Mouse (Mus musculus): ENCODE data around the gene Actr5. TPM values are rescaled to one million over a fixed set of nuclear protein-coding genes. Genes with fewer than 3 reads are reported as not detected.

The Actr5 gene
- polyA plus RNA-seq, 1 experiment from 2014 or later = 14.1 TPM

GRCm38 (mm10) chr2:158606511-158606964 lies 18.1 kb upstream of the Actr5 start:
- DNase-seq (ENCODE audit: low spot score) = peak; percentile 55
- Histone ChIP-seq H3K4me1 (peaks cover 46% of the 10 kb centered on the region), H3K36me3 (no peaks in the 10 kb centered on the region), H3K27ac (replicated peaks) (no peak overlapping the region; the same call in 1 of the 2 replicates), H3K9me3 (replicated peaks) (no peaks in the 10 kb centered on the region), H3K27me3 (ENCODE audit: low read depth, poor library complexity, severe bottlenecking) (peaks cover 97% of the 10 kb centered on the region), H3K4me3 (0 out of 2 replicates have a peak overlapping the region, but pooled peaks have one; percentile 9)
- 6% methylated on average over 4 of the region's 4 CpGs for WGBS

- no peaks in the 10 kb centered on the region for H3K36me3 ChIP-seq
- no peaks in the 10 kb centered on the region for H3K9me3 ChIP-seq (replicated peaks)
- WGBS = under 1% methylated on average over 27 of the region's 27 CpGs
- peaks cover 55% of the 10 kb centered on the region for H3K4me1 ChIP-seq
- H3K27me3 ChIP-seq (ENCODE audit: low read depth, poor library complexity, severe bottlenecking) = peaks cover 100% of the 10 kb centered on the region
- peak; percentile 50 for DNase-seq (ENCODE audit: low spot score)
- peak overlapping the region; percentile 55; the same call in 1 of the 2 replicates for H3K27ac ChIP-seq (replicated peaks)
- peak overlapping the region; percentile 48 for H3K4me3 ChIP-seq
These were observed 15.0 kb upstream of the Actr5 start for GRCm38 (mm10) chr2:158609681-158610080.

- under 1% methylated on average over 72 of the region's 77 CpGs for WGBS
- DNase-seq (ENCODE audit: low spot score) = no peak
- Histone ChIP-seq H3K4me1 (peaks cover 65% of the 10 kb centered on the region), H3K36me3 (no peaks in the 10 kb centered on the region), H3K27ac (replicated peaks) (peak within 1 kb of the TSS; percentile 55; the same call in 1 of the 2 replicates), H3K4me3 (peak within 1 kb of the TSS; percentile 48), H3K9me3 (replicated peaks) (no peaks in the 10 kb centered on the region), H3K27me3 (ENCODE audit: low read depth, poor library complexity, severe bottlenecking) (peaks cover 100% of the 10 kb centered on the region)
These were observed 14.0 kb upstream of the Actr5 start, which contains the start of gene Slc32a1 for GRCm38 (mm10) chr2:158610488-158611325. Gene Slc32a1 (plus strand): TSS chr2:158610767.

- no peaks in the 10 kb centered on the region for H3K9me3 ChIP-seq (replicated peaks)
- peaks cover 66% of the 10 kb centered on the region for H3K4me1 ChIP-seq
- peak overlapping the region; percentile 55; the same call in 1 of the 2 replicates for H3K27ac ChIP-seq (replicated peaks)
- peak; percentile 49 for DNase-seq (ENCODE audit: low spot score)
- H3K4me3 ChIP-seq = peak overlapping the region; percentile 48
- WGBS = under 1% methylated on average over 30 of the region's 30 CpGs
- H3K36me3 ChIP-seq = no peaks in the 10 kb centered on the region
- H3K27me3 ChIP-seq (ENCODE audit: low read depth, poor library complexity, severe bottlenecking) = peaks cover 100% of the 10 kb centered on the region
These were observed 13.4 kb upstream of the Actr5 start for GRCm38 (mm10) chr2:158611326-158611719.

- peak overlapping the region; percentile 55; the same call in 1 of the 2 replicates for H3K27ac ChIP-seq (replicated peaks)
- WGBS = 3% methylated on average over 30 of the region's 30 CpGs
- DNase-seq (ENCODE audit: low spot score) = peak; percentile 61
These were observed 12.7 kb upstream of the Actr5 start for GRCm38 (mm10) chr2:158611726-158612670.

GRCm38 (mm10) chr2:158612671-158613250 lies 11.9 kb upstream of the Actr5 start:
- no peak overlapping the region for H3K27ac ChIP-seq (replicated peaks)
- H3K27me3 ChIP-seq (ENCODE audit: low read depth, poor library complexity, severe bottlenecking) = peaks cover 100% of the 10 kb centered on the region
- no peaks in the 10 kb centered on the region for H3K9me3 ChIP-seq (replicated peaks)
- peak; percentile 50 for DNase-seq (ENCODE audit: low spot score)
- peaks cover 59% of the 10 kb centered on the region for H3K4me1 ChIP-seq
- 5% methylated on average over 10 of the region's 10 CpGs for WGBS
- H3K36me3 ChIP-seq = no peaks in the 10 kb centered on the region
- peak overlapping the region; percentile 48; the same call in 1 of the 2 replicates for H3K4me3 ChIP-seq

More at GRCm38 (mm10) chr2:158611726-158612670, 12.7 kb upstream of the Actr5 start:
- Histone ChIP-seq H3K4me1 (peaks cover 64% of the 10 kb centered on the region), H3K27me3 (ENCODE audit: low read depth, poor library complexity, severe bottlenecking) (peaks cover 100% of the 10 kb centered on the region), H3K4me3 (peak overlapping the region; percentile 48), H3K36me3 (no peaks in the 10 kb centered on the region), H3K9me3 (replicated peaks) (no peaks in the 10 kb centered on the region)

- no peaks in the 10 kb centered on the region for H3K9me3 ChIP-seq (replicated peaks)
- 3% methylated on average over 53 of the region's 53 CpGs for WGBS
These were observed 10.9 kb upstream of the Actr5 start for GRCm38 (mm10) chr2:158613541-158614417.

GRCm38 (mm10) chr2:158614418-158614955 lies 10.2 kb upstream of the Actr5 start:
- Histone ChIP-seq H3K36me3 (no peaks in the 10 kb centered on the region), H3K4me1 (peaks cover 56% of the 10 kb centered on the region), H3K4me3 (peak overlapping the region; percentile 40), H3K27ac (replicated peaks) (no peak overlapping the region), H3K9me3 (replicated peaks) (no peaks in the 10 kb centered on the region), H3K27me3 (ENCODE audit: low read depth, poor library complexity, severe bottlenecking) (peaks cover 100% of the 10 kb centered on the region)
- DNase-seq (ENCODE audit: low spot score) = peak; percentile 52
- 1% methylated on average over 47 of the region's 47 CpGs for WGBS

More at GRCm38 (mm10) chr2:158613541-158614417, 10.9 kb upstream of the Actr5 start:
- Histone ChIP-seq H3K4me3 (peak overlapping the region; percentile 40; the same call in 1 of the 2 replicates), H3K36me3 (no peaks in the 10 kb centered on the region), H3K27me3 (ENCODE audit: low read depth, poor library complexity, severe bottlenecking) (peaks cover 100% of the 10 kb centered on the region), H3K27ac (replicated peaks) (no peak overlapping the region), H3K4me1 (peaks cover 59% of the 10 kb centered on the region)
- peak; percentile 86 for DNase-seq (ENCODE audit: low spot score)

GRCm38 (mm10) chr2:158615161-158615680 lies 9.5 kb upstream of the Actr5 start:
- Histone ChIP-seq H3K9me3 (replicated peaks) (no peaks in the 10 kb centered on the region), H3K4me1 (peaks cover 49% of the 10 kb centered on the region), H3K4me3 (peak overlapping the region; percentile 40), H3K27ac (replicated peaks) (no peak overlapping the region), H3K27me3 (ENCODE audit: low read depth, poor library complexity, severe bottlenecking) (peaks cover 100% of the 10 kb centered on the region), H3K36me3 (no peaks in the 10 kb centered on the region)
- DNase-seq (ENCODE audit: low spot score) = peak; percentile 44
- under 1% methylated on average over 24 of the region's 24 CpGs for WGBS

GRCm38 (mm10) chr2:158615702-158616101 lies 9.0 kb upstream of the Actr5 start:
- Histone ChIP-seq H3K4me3 (peak overlapping the region; percentile 40; the same call in 1 of the 2 replicates), H3K36me3 (no peaks in the 10 kb centered on the region), H3K4me1 (peaks cover 44% of the 10 kb centered on the region), H3K27me3 (ENCODE audit: low read depth, poor library complexity, severe bottlenecking) (peaks cover 100% of the 10 kb centered on the region), H3K9me3 (replicated peaks) (no peaks in the 10 kb centered on the region), H3K27ac (replicated peaks) (no peak overlapping the region)
- DNase-seq (ENCODE audit: low spot score) = peak; percentile 23
- WGBS = 3% methylated on average over 13 of the region's 13 CpGs

- Histone ChIP-seq H3K36me3 (no peaks in the 10 kb centered on the region), H3K9me3 (replicated peaks) (no peaks in the 10 kb centered on the region), H3K4me1 (peaks cover 38% of the 10 kb centered on the region), H3K27ac (replicated peaks) (no peak overlapping the region), H3K27me3 (ENCODE audit: low read depth, poor library complexity, severe bottlenecking) (peaks cover 100% of the 10 kb centered on the region), H3K4me3 (peak overlapping the region; percentile 40)
- 1% methylated on average over 12 of the region's 12 CpGs for WGBS
- DNase-seq (ENCODE audit: low spot score) = peak; percentile 37
These were observed 8.4 kb upstream of the Actr5 start for GRCm38 (mm10) chr2:158616296-158616695.

Data from midbrain, embryonic 10.5 days (tissue).